Mouse (Mus musculus) heart, postnatal 0 days (tissue): ENCODE measurements at regions not wholly inside any gene's neighbourhood (a gene's known extent, or its start where the extent isn't known, plus 50 kb on each side); places are given as distances from the start of the nearest gene placed in this dataset.

ENCODE experiments used
- ATAC-seq: fragments of 200-750 bp; cut with Nextera tagmentation; 2 replicates; pipeline ENCODE4 v1.8.0; 2017; ENCODE audit warnings: low read depth, moderate number of reproducible peaks, moderate library complexity; ENCODE audit not compliant: insufficient read depth
- DNase-seq: peaks from one replicate; pipeline ENCODE4 v3.0.0-alpha.2; 2016; ENCODE audit warnings: low spot score
- H3K27ac ChIP-seq: fragments of 300-500 bp; sonication (generic); 2 replicates; pipeline ENCODE4 v1.5.1; 2014; ENCODE audit warnings: low read depth, mild to moderate bottlenecking
- H3K27me3 ChIP-seq: fragments of 300-500 bp; sonication (generic); 2 replicates; pipeline ENCODE4 v1.6.1; 2014; ENCODE audit warnings: low read length, mixed read lengths; ENCODE audit not compliant: control insufficient read depth, insufficient read depth
- H3K36me3 ChIP-seq: fragments of 300-500 bp; sonication (generic); replicated peaks from 2 replicates; pipeline ENCODE4 v1.6.1; 2014; ENCODE audit warnings: low read length, mixed read lengths; ENCODE audit not compliant: control insufficient read depth, insufficient read depth
- H3K4me1 ChIP-seq: fragments of 300-500 bp; sonication (generic); 2 replicates; pipeline ENCODE4 v1.6.1; 2014; ENCODE audit warnings: antibody characterized with exemption; ENCODE audit not compliant: control insufficient read depth, insufficient read depth
- H3K4me2 ChIP-seq: fragments of 300-500 bp; sonication (generic); 2 replicates; pipeline ENCODE4 v1.6.1; 2014; ENCODE audit warnings: low read depth, mild to moderate bottlenecking, low read length, moderate library complexity
- H3K4me3 ChIP-seq: fragments of 300-500 bp; sonication (generic); 2 replicates; pipeline ENCODE4 v1.5.1; 2014; ENCODE audit warnings: low read depth, low read length
- H3K9ac ChIP-seq: fragments of 300-500 bp; sonication (generic); replicated peaks from 2 replicates; pipeline ENCODE4 v1.6.1; 2014; ENCODE audit warnings: low read depth, low read length, mixed read lengths
- H3K9me3 ChIP-seq: fragments of 300-500 bp; sonication (generic); replicated peaks from 2 replicates; pipeline ENCODE4 v1.6.1; 2016; ENCODE audit warnings: low read length; ENCODE audit not compliant: control insufficient read depth
- CTCF ChIP-seq: IDR thresholded peaks from 2 replicates; pipeline ENCODE4 v1.5.1; 2016; ENCODE audit warnings: antibody characterized with exemption, control low read depth, low read depth
- EP300 ChIP-seq: IDR thresholded peaks from 2 replicates; pipeline ENCODE4 v1.6.1; 2016; ENCODE audit warnings: antibody characterized with exemption, low read depth
- WGBS: fragments of 180-500 bp; shearing (Covaris S2); extraction: QIAGEN DNeasy Blood & Tissue Kit; methylation state at CpG from one replicate; pipeline ENCODE4 v1.1.7; 2014; 5-methylcytosine and 5-hydroxymethylcytosine counted together

DNA sequence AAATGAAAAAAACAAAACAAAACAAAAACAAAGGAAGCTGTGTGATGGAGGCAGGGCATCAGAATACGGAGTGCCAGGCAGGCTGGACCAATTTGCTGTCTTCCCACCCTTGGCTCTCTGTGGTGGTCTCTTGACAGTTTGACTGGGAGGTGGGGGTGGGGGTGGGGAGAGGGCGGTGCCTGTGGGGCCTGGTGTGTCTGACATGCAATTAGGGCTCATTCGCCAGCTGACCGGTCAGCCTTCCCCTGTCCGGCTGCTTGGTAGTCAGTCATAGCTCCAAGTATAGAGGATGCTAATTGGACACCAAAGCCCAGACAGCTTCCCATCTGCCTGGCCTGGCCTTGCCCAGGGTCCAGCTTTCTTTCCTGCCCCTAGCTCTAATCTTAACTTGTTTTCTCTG, 225.8 kb upstream of the 4930535I16Rik start:
- DNase-seq, result no peak
- Histone ChIP-seq H3K4me3 (no peak overlapping the region), H3K9me3 (no peaks in the 10 kb centered on the region), H3K4me1 (no peaks in the 10 kb centered on the region), H3K9ac (no peak overlapping the region), H3K4me2 (no peak overlapping the region), H3K27ac (no peak overlapping the region), H3K36me3 (no peaks in the 10 kb centered on the region), H3K27me3 (0 out of 2 replicates have a peak, but pooled peaks cover 6% of the 10 kb centered on the region)
- 56% methylated on average over 5 of the region's 5 CpGs for WGBS
- TF ChIP-seq EP300 (no peak), CTCF (no peak)
- ATAC-seq, result no peak

DNA sequence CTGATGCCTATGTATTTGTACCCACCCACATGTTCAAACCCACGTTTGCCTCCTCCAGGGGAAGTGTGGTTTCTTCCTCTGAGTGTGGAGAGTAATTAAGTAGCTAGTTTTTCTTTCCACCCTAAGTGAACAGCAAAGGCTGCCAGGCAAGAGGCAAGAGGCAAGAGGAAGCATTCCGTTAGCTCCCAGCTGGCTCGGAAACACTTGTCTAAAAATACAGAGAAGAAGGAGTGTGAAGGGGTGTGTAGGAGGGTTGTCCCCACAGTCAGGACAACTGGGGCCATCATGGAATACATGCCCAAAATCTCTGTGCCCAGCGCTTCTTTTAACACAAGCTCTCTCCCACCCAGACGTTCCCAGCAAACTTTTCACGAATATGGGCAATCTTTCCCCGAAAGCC, 225.4 kb upstream of the 4930535I16Rik start:
- no peak overlapping the region for H3K4me2 ChIP-seq
- DNase-seq (no peak), ATAC-seq (no peak)
- TF ChIP-seq CTCF, result no peak
- no peak for TF ChIP-seq EP300
- H3K4me3 ChIP-seq, result no peak overlapping the region
- H3K27ac ChIP-seq, result no peak overlapping the region
- no peaks in the 10 kb centered on the region for H3K36me3 ChIP-seq
- WGBS, result 34% methylated on average over 7 of the region's 7 CpGs
- no peak overlapping the region for H3K9ac ChIP-seq
- H3K27me3 ChIP-seq, result 0 out of 2 replicates have a peak, but pooled peaks cover 6% of the 10 kb centered on the region
- H3K4me1 ChIP-seq, result no peaks in the 10 kb centered on the region
- H3K9me3 ChIP-seq, result no peaks in the 10 kb centered on the region

DNA sequence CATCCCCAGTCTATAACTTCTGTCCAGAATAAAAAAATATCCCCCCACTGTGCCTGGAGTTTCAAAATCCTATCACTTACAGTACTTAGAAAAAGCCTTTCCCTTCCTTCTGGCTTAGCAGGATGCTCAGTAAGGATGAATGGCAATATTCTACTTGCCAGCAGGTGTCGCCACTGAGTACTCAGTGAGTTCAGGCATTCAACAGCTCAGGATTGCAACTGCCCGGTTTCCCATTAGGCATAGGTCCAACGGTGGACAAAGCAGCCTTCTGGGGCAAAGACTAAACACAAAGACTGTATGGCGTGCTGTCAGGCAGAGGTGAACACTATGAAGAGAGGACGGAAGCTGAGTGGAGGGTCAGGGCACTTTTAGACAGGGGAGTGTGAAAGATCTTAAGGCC, 224.3 kb upstream of the 4930535I16Rik start:
- TF ChIP-seq CTCF, result peak; percentile 96
- no peak for TF ChIP-seq EP300
- Histone ChIP-seq H3K27me3 (0 out of 2 replicates have a peak, but pooled peaks cover 6% of the 10 kb centered on the region), H3K9me3 (no peaks in the 10 kb centered on the region), H3K4me2 (no peak overlapping the region), H3K4me1 (no peaks in the 10 kb centered on the region), H3K36me3 (no peaks in the 10 kb centered on the region), H3K9ac (no peak overlapping the region), H3K27ac (no peak overlapping the region), H3K4me3 (no peak overlapping the region)
- WGBS, result 9% methylated on average over 5 of the region's 5 CpGs
- peak; percentile 75 for DNase-seq
- ATAC-seq, result peak; percentile 47; the same call in 1 of the 2 replicates

DNA sequence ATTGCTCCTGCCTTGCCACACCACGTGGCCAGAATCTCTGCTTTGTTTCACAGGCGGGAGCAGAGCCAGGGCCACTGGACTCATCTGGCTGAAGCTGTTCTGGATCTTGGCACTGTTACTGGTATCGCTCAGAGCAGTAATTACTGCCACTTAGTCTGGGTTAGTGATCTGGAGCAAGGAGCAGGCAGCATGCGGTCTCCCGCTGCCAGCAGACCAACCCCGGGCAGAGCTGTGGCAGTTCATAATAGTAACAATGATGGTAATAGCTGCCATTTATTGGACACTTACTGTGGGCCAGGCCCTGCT, 217.3 kb upstream of the 4930535I16Rik start:
- Histone ChIP-seq H3K4me1 (no peaks in the 10 kb centered on the region), H3K9me3 (no peaks in the 10 kb centered on the region; the same call in 1 of the 2 replicates), H3K36me3 (no peaks in the 10 kb centered on the region), H3K9ac (no peak overlapping the region), H3K4me2 (no peak overlapping the region), H3K27me3 (0 out of 2 replicates have a peak, but pooled peaks cover 5% of the 10 kb centered on the region), H3K4me3 (no peak overlapping the region), H3K27ac (no peak overlapping the region)
- DNase-seq (peak; percentile 8), ATAC-seq (peak; percentile 73)
- WGBS, result 37% methylated on average over 6 of the region's 6 CpGs
- TF ChIP-seq CTCF, result no peak
- no peak for TF ChIP-seq EP300

DNA sequence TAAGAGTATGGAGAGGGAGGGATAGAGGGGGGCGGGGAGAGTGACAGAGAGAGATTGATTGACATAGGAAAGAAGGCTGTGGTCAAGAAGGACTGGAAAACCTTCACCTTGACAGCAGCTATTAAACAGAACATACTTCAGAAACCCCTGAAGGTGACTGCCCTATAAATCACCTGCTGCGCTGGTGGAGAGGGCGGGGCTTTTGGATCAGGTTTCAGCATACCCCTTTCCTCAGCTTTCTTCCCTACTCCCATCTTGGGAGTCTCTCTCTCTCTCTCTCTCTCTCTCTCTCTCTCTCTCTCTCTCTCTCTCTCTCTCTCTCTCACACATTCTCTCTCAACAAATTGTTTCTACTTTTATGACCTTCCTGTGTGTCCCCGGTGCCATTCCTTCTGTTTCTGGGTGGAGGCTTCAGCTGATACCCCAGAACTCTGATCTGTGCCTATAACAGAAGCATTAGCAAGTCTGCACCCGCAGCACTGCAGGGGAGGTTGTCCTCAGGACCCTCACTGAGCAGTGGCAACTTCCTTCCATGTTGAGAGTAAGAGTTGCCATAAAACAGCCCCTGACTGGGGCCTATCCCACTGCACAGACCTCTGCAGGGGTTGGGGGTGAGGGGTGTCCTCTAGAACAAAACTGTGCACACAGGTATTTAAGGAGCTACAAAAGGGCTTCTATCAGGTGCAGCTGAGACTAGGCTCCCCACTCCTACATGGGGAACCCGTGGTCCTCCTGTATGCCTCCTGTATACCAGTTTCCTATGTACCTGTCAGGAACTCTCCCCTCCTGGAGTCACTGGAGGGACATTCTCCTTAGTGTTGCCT, 216.7 kb upstream of the 4930535I16Rik start:
- no peak overlapping the region for H3K4me3 ChIP-seq
- 0 out of 2 replicates have a peak, but pooled peaks cover 5% of the 10 kb centered on the region for H3K27me3 ChIP-seq
- no peak overlapping the region for H3K4me2 ChIP-seq
- no peak overlapping the region for H3K27ac ChIP-seq
- DNase-seq (no peak), ATAC-seq (no peak)
- TF ChIP-seq CTCF, result no peak
- TF ChIP-seq EP300, result no peak
- no peaks in the 10 kb centered on the region for H3K36me3 ChIP-seq
- H3K9me3 ChIP-seq, result no peaks in the 10 kb centered on the region; the same call in 1 of the 2 replicates
- H3K9ac ChIP-seq, result no peak overlapping the region
- H3K4me1 ChIP-seq, result no peaks in the 10 kb centered on the region
- 19% methylated on average over 6 of the region's 6 CpGs for WGBS
